Mouse (Mus musculus): ENCODE measurements around the gene Fpr2.
"Not testable (repeated sequence)": the region's sequence is repeated elsewhere in the genome, so short reads cannot be mapped to it uniquely, and the experiment has no call there.

The Fpr2 gene

GRCm38 (mm10) chr17:17887774-17888248, at the start of gene Fpr2, which contains the start of gene Fpr3:
Gene Fpr2 (plus strand): TSS chr17:17887824.
Gene Fpr3 (plus strand): TSS chr17:17887852.
- DNase-seq = no peak

DNA sequence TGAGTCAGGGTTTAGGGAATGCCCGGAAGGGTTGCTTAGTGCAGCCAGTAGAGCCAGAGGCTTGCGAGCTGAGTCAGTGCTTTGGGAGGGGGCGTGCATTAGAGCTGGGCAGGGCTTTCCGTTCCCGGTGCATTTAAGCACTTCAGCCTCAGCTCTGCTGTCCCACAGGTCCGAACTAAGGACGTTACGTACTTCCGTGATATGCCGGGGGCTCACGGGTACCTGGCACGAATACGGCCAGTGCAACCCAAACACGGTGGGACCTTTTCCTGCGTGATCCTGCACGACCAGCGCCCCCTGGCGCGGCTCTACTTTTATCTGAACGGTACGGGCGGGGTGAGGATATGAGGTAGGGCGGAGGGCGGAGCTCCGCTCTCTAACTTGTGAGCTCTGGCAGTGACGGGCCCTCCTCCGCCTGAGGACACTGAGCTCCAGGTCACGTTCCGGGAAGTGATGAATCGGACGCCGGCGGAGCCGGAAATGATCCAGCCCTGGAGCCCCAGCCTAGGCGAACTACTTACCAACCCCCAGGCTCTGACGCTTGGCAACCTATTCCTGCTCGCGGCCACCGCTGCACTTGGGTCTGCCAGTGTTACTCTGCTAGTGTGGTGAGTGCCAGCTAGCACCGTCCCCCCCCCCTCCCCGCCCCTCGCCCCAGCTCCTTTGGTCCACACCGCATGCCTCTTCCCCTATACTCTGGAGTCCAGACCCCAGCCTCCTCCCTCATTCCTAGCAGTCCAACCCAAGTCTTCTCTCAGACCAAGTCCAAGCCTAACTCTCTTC, 49.5 kb upstream of the Fpr2 start:
- peak; percentile 96 for DNase-seq

DNA sequence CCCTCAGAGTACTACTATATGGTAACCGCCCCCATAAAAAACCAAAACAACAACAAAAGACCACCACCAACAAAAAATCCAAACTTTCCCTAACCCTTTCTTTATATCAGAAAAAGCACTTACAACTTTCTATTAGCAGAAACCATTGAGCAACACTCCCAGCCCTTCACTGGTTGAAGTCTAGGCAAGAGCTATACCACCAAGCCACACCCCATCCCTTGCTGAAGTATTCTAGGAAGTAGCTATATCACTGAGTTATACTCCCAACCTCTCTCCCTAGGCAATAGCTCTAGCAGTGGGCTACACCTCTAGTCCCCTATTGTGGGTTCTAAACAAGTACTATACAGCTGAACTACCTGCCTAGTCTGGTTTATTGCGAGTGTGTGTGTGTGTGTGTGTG, 48.3 kb upstream of the Fpr2 start:
- no peak for DNase-seq

DNA sequence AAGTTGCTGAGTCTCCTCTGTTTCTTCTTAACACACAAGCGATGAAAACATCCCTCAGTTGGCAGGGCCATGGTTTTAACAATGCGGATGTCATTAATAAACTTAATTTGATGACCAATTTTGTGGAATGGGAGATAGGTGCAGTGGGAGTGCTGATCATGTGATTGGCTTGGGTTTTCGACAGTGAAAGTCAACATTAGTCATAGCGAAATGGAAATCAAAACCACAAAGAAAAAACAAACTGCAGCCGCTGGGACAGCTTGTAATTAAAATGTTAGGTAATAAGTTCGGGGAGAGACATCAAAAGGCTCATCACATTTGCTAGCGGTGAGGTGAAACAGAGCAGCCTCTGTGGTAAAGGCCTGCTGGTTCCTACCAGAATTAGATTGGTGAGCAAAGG, 46.8 kb upstream of the Fpr2 start:
- no peak for DNase-seq

DNA sequence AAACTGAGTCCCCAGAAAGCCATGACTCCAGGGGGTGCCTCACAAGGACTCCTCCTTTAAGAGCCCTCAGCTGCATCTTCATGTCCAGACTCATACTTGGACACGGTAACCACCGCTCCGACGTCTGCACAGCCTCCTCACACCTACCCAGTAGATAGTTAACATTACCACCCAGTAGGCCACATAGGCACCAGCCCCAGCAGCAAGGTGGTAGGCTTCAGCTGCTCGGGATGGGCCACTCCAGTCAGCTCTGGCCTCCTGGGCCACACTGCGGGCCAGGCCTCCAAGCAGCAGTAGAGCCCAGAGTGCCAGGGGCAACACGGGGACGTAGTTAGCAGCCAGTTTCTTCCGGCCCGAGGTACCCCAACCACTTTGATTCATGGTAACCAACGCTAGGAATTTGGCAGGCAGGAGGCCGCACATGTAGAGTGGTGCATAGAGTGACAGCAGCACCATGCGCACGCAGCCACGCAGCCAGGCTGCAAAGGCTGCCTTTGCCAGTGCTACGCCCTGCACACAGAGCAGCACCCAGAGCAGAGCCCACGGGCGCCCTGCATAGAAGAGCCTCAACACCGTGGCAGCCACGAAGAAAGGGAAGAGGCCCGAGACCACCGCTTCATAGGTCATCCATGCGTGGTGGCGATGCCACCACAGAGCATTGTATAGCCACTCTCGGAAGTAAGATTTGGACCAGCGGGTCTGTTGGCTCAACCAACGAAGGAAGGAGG, 43.9 kb upstream of the Fpr2 start:
- DNase-seq = no peak

DNA sequence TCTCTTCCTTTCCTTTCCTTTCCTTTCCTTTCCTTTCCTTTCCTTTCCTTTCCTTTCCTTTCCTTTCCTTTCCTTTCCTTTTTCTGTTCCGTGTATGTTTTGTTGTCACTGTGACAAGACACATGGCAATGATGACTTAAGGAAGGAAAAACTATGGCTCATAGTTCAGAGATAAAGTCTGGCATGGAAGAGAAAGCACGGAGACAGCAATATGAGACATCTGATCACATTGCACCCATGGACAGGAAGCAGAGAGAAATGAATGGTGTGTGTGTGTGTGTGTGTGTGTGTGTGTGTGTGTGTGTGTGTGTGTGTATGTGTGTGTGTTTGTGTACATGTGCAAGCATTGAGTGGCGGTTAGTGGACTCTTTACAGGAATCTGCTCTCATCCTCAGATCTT, 43.0 kb upstream of the Fpr2 start:
- DNase-seq = not testable (repeated sequence)

DNA sequence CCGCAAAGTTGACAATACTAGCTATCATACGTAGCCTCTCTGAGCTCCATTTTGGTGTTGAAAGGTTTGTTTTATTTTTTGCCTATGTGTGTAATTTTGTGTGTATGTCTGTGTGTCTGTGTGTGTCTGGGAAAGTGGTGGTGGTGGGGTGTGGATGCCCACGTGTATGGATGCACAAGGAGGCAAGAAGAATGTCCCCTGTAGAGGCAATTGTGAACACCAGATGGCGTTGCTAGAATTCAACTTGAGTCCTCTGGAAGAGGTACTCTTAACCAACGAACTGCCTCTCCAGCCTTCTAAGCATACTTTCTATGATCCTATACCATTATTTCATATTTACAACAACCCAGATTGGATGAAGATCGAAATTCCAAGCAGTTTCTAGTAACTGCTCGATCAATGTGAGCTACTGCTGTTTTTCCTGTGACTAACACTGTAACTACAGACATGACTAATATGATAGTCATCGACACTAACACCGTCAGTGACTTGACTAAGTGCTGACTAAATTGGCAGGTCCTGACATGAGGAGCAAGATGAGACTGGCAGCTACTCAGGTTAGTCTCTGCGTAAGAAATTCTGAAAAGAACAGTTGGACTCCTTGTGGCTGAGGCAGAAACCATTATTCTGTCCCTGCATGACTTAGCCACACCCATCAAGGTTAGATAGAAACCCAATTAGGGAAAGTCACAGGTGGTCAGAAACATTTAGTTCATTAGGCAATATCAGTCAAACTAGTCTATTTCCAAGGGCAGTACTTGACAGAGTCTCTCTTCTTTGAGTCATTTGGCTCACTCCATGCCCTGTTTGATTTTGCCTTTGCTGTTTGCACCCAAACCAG, 42.2 kb upstream of the Fpr2 start:
- no peak for DNase-seq

DNA sequence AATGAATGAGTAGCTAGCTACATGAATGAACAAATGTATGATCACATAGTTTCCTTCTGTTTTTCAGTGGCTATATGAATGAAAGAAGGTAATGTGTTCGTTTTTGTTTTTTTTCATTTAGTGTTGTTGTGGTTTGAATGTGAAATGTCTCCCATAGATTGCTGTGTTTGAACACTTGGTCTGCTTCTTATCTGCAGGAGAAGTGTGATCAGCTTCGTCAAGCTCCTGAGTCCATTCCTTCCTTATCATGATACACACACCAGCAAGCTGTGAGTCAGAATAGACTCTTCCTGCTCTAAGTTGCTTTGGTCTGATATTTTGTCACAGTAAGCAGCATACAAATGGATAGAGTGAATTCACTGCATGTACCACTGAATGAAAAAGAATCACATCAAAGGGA, 38.6 kb upstream of the Fpr2 start:
- no peak for DNase-seq

GRCm38 (mm10) chr17:17849906-17850712, 37.5 kb upstream of the Fpr2 start:
- no peak for DNase-seq

DNA sequence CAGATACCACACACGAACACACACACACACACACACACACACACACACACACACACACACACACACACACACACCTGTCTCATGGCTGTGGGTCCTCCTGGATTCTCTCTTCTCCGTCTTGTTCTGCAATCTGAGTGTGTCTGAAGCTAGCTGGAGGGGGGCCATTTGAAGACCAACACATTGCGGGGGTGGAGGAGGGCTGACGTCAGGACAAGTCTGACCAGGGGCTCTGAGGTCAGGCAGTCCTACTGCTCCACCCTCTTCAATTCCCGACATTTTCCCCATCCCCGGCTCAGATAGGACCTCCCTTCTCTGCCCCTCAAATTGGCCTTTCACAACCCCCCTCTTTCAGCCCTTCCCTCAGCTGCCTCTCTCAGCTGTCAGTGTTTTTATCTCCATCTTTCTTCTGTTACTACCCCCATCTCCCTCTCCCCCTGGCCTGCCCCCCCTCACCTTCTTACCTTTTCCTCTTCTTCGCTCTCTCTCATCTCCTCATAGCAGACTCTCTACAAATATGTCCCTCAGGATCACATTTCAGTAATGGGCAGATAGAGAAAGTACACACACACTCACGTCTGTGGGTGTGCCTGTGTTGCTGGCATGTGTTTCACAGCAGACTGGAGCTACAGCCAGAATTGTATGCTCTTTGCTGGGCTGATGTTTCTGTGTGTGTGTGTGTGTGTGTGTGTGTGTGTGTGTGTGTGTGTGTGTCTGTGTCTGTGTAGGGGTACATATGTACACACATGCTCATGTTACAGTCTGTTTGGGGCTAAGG, 32.4 kb upstream of the Fpr2 start, which contains the start of gene Has1:
Has1 (minus strand) TSS at position 142 of the 775 bp plus-strand sequence.
- DNase-seq = no peak

DNA sequence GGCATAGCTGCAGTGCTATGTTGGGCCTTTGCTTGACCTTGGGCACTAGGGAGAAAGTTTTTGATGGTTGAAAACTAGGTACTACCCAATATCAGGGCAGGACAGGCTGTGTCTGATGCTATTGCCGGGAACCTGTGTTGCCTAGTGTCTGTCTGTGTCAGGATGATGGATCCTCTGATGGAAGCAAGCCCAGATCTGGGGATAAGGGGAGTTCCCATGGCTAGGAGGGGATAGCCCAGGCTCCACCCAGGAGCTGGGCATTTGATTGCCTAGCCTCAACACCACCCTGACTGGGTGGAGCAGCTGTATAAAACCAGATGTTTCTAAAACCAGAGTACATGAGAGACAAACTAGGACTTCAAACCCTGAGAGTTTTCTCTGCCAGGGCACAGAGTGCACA, 31.0 kb upstream of the Fpr2 start:
- DNase-seq = no peak

DNA sequence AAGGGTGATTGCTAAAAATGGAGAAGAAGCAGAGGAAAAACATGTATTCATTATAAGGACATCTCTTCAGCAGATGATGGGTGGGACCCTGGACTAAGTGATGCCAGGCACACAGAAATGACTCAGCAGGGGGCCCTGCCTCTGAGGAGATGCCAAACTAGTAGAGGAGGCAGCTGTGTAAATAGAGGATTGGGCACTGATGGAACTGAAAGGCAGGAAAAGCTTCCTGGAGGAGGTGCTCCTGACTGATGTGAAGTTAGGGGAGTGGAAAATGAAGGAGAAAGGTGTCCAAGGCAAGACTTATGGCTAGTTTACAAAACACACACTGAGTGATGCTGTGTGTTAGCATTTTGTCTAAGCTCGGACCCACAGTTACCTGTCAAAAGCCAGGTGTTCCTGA, 30.2 kb upstream of the Fpr2 start:
- DNase-seq = no peak

DNA sequence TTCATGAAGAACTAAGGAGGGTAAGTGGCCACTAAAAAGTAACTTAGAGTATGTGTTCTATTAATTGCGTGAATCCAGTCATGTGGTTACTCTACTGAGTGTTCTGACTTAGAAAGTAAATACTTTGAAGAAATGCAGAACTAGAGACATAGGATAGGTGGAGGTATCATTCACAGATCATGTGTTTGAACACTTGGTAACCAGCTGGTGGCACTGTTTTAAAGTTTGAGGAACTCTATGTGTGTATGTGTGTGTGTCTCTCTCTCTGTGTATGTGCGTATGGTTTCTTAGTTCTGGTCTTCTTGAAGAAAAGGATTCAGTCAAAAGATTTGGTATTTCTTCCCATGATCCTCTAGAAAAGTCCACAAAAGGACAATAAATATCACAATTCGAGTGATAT, 27.5 kb upstream of the Fpr2 start:
- DNase-seq = no peak

GRCm38 (mm10) chr17:17862360-17862759, 25.3 kb upstream of the Fpr2 start:
- no peak for DNase-seq

- no peak for DNase-seq
Measured at GRCm38 (mm10) chr17:17865168-17865567, 22.5 kb upstream of the Fpr2 start.

DNA sequence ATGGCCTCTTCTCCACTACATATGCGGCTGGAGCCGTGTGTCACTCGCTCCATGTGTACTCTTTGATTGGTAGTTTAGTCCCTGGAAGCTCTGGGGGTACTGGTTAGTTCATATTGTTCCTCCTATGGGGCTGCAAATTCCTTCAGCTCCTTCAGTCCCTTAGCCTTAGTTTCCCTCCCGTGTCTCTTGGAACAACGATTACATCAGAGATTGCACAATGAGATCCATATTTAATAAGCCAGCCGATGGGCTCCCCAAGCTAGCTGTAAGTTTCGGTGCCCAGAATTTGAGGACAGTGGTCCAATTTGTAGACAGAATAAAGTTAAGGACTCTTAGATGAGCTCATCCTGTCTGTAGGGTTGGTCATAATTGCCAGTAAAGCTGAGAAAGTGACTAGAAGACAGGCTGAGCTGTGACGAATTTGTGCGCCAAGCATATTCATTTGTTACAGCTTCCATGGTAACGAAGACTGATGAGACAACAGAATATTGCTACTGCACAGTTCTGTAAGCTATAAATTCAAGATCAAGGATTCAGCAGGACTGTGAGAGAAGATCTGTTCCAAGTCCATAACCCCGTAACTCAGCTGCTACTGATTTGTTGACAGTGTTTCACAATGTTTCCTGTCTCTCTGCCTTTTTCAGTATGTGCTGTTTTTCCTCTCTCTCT, 20.7 kb upstream of the Fpr2 start:
- DNase-seq = no peak

GRCm38 (mm10) chr17:17870892-17871550, 16.6 kb upstream of the Fpr2 start:
- no peak for DNase-seq

DNA sequence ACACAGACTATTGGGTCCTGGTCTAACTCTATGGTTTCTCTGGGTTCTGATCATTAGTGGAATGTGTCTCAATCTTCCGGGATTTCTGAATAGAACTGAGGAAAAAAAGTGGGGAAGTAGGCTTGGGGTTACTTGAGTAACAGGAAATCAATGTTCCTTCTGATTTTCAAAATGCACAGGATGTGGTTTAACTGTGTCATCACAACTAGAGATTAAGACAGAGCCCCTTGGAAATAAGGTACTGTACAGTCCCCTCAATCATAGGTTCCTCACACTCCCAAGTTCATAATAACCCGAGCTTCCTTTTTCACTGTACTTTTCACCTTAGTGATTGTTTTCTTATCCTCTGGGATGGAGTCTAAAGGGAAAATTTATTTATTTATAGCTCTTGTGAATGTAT, 15.9 kb upstream of the Fpr2 start:
- DNase-seq = no peak

DNA sequence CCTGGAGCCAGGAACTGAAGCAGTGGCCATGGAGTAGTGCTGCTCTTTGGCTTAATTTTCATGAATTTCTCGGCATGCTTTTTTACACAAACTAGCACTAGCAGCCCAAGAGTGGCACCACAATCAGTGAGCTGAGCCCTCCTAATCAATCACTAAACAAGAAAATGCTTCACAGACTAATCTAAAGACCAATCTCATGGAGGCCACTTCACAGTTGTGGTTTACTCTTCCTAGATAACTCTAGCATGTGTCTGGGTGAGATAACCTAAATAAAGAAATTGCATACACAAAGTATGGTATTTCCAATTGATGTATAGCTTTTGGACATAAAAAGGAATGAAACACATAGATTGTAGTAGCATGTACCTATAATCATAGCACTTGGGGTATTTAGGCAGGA, 8.3 kb upstream of the Fpr2 start:
- no peak for DNase-seq

GRCm38 (mm10) chr17:17882672-17883071, 5.0 kb upstream of the Fpr2 start:
- DNase-seq = no peak
